Mouse (Mus musculus) urinary bladder, postnatal 36 days (tissue): Measurements from ENCODE around the gene Rexo4.

ENCODE experiments used
- DNase-seq, 2 experiments: peaks; one replicate each; pipeline ENCODE4 v3.0.0; 2022; ENCODE audit warnings: low spot score in 2 of 2, mixed read lengths in 1 of 2

Gene Rexo4

GRCm38 (mm10) chr2:26950411-26950810 is 13.8 kb downstream of the Rexo4 start:
- DNase-seq = no peak

GRCm38 (mm10) chr2:26943253-26943652 is 20.9 kb downstream of the Rexo4 start:
- no peak for DNase-seq

GRCm38 (mm10) chr2:26941539-26941938 is 22.6 kb downstream of the Rexo4 start:
- peak in 1 of 2 experiments; percentile 23 for DNase-seq

GRCm38 (mm10) chr2:26936425-26936824 is 27.8 kb downstream of the Rexo4 start:
- DNase-seq = no peak

GRCm38 (mm10) chr2:26935286-26935685 is 28.9 kb downstream of the Rexo4 start:
- DNase-seq = no peak

- peak; percentile 89 to 92 for DNase-seq
Observed at GRCm38 (mm10) chr2:26933304-26934055, 30.7 kb downstream of the Rexo4 start, which contains the start of the genes Surf4 and Stkld1. Gene Surf4 (minus strand): TSS chr2:26933928. Gene Stkld1 (plus strand): TSS chr2:26934047.

- DNase-seq = peak in 1 of 2 experiments; percentile 37
Observed at GRCm38 (mm10) chr2:26932473-26933303, 31.5 kb downstream of the Rexo4 start.

GRCm38 (mm10) chr2:26930390-26930789 is 33.8 kb downstream of the Rexo4 start:
- DNase-seq = peak in 1 of 2 experiments; percentile 63

GRCm38 (mm10) chr2:26927745-26928476 is 36.3 kb downstream of the Rexo4 start:
- DNase-seq = no peak

GRCm38 (mm10) chr2:26921784-26922183 is 42.4 kb downstream of the Rexo4 start:
- DNase-seq = no peak

- no peak for DNase-seq
Observed at GRCm38 (mm10) chr2:26920190-26920855, 43.9 kb downstream of the Rexo4 start.

- DNase-seq = no peak
Observed at GRCm38 (mm10) chr2:26919684-26920083, 44.5 kb downstream of the Rexo4 start.

- no peak for DNase-seq
Observed at GRCm38 (mm10) chr2:26916738-26917137, 47.4 kb downstream of the Rexo4 start.

GRCm38 (mm10) chr2:26915927-26916728 is 48.1 kb downstream of the Rexo4 start, which contains the start of the genes Surf2 and Surf1:
Gene Surf2 (plus strand): TSS chr2:26916367.
Gene Surf1 (minus strand): TSS chr2:26916530.
- peak; percentile 75 to 82 for DNase-seq

- DNase-seq = no peak
Observed at GRCm38 (mm10) chr2:26914148-26914941, 49.8 kb downstream of the Rexo4 start.

GRCm38 (mm10) chr2:26913416-26914147 is 50.6 kb downstream of the Rexo4 start:
- DNase-seq = no peak

GRCm38 (mm10) chr2:26912253-26912770 is 51.9 kb downstream of the Rexo4 start:
- no peak for DNase-seq

- DNase-seq = peak in 1 of 2 experiments; percentile 31
Observed at GRCm38 (mm10) chr2:26910994-26911765, 53.0 kb downstream of the Rexo4 start.
